ENCODE assay signal across 9 mouse cellular contexts in the genomic region with DNA sequence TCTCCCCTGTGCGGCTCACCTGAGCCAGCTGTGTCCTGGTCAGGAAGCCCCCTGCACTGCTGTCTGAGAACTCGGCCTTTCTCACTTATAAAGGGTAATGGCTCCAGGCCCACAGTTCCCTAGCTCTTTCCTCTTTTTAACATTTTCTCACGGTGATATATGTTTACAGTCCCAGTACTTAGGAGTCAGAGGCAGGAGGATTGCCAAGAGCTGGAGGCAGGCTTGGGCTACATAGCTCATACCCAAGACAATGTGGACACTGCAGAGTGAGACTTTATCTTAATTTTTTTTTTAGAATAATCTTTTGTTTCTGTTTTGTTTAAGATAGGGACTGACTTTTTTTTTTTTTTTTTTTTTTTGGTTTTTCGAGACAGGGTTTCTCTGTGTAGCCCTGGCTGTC. TPM values are rescaled to one million over a fixed set of nuclear protein-coding genes. Genes with fewer than 3 reads are reported as not detected.
A peak's percentile ranks its signal among the peaks of the same experiment; 100 is the strongest.
DNase-seq lines count a peak whose midpoint lies in the region; ATAC-seq lines count a peak whose summit lies in the region.
"Had no signal": no experiment of that assay in that cellular context is flagged by ENCODE, and none has a peak within 500 bp of the region (broad histone marks: within the 10 kb centered on the region; RNA-seq: fewer than 3 reads in every experiment).

No protein-coding gene starts in this region.

- 44% methylated on average over 3 of the region's 4 CpGs for WGBS in kidney, embryonic 15.5 days
- WGBS in embryonic facial prominence, embryonic 11.5 days: 55% methylated on average over 3 of the region's 4 CpGs
- WGBS in hindbrain, embryonic 15.5 days: 54% methylated on average over 3 of the region's 4 CpGs
- 48% methylated on average over 3 of the region's 4 CpGs for WGBS in midbrain, embryonic 15.5 days

- no peak for DNase-seq in kidney, adult 11 months
- DNase-seq in embryonic facial prominence, embryonic 11.5 days (ENCODE audit: low spot score): no peak
- DNase-seq in adrenal gland, postnatal 14 days: no peak
- no peak for DNase-seq in embryo, embryonic 10 days (ENCODE audit: low spot score)
- no peak for DNase-seq in urinary bladder, adult 18-20 months (ENCODE audit: low spot score in 2 of 2)

- peak overlapping the region; percentile 24; the same call in 1 of the 2 replicates for H3K4me2 ChIP-seq in kidney, embryonic 15.5 days
- no peak overlapping the region for H3K4me2 ChIP-seq in embryonic facial prominence, embryonic 11.5 days (ENCODE audit: low read depth, low read length)
- H3K4me2 ChIP-seq in hindbrain, embryonic 15.5 days: peak overlapping the region; percentile 19; the same call in 1 of the 2 replicates
- no peak overlapping the region for H3K4me2 ChIP-seq in midbrain, embryonic 15.5 days

- H3K9ac ChIP-seq in kidney, embryonic 15.5 days: peak overlapping the region; percentile 25; the same call in 1 of the 2 replicates
- peak overlapping the region; percentile 38; the same call in 1 of the 2 replicates for H3K9ac ChIP-seq in embryonic facial prominence, embryonic 11.5 days (replicated peaks; ENCODE audit: low read length)
- no peak overlapping the region for H3K9ac ChIP-seq in hindbrain, embryonic 15.5 days
- H3K9ac ChIP-seq in midbrain, embryonic 15.5 days: no peak overlapping the region

- H3K4me3 ChIP-seq in kidney, embryonic 15.5 days (replicated peaks): no peak overlapping the region
- H3K4me3 ChIP-seq in embryonic facial prominence, embryonic 11.5 days (ENCODE audit: low read depth, low read length): no peak overlapping the region
- no peak overlapping the region for H3K4me3 ChIP-seq in hindbrain, embryonic 15.5 days
- H3K4me3 ChIP-seq in midbrain, embryonic 15.5 days: no peak overlapping the region

- H3K4me1 ChIP-seq in kidney, embryonic 15.5 days: peaks cover 89% of the 10 kb centered on the region
- peaks cover 7% of the 10 kb centered on the region for H3K4me1 ChIP-seq in embryonic facial prominence, embryonic 11.5 days (ENCODE audit: control insufficient read depth, insufficient read depth, low read length)
- peaks cover 32% of the 10 kb centered on the region for H3K4me1 ChIP-seq in hindbrain, embryonic 15.5 days (replicated peaks)
- peaks cover 23% of the 10 kb centered on the region for H3K4me1 ChIP-seq in midbrain, embryonic 15.5 days

- no peak for ATAC-seq in kidney, embryonic 15.5 days (replicated peaks; ENCODE audit: low FRiP score)
- no peak for ATAC-seq in embryonic facial prominence, embryonic 11.5 days (replicated peaks; ENCODE audit: insufficient number of reproducible peaks, low FRiP score, low TSS enrichment, low read depth)
- ATAC-seq in hindbrain, embryonic 15.5 days (ENCODE audit: low FRiP score, low read depth): no peak
- no peak for ATAC-seq in midbrain, embryonic 15.5 days (replicated peaks)

- peaks cover 9% of the 10 kb centered on the region for H3K27me3 ChIP-seq in kidney, embryonic 15.5 days
- peaks cover 11% of the 10 kb centered on the region for H3K27me3 ChIP-seq in embryonic facial prominence, embryonic 11.5 days (ENCODE audit: control insufficient read depth, insufficient read depth, low read length)
- H3K27me3 ChIP-seq in hindbrain, embryonic 15.5 days: peaks cover 15% of the 10 kb centered on the region
- peaks cover 18% of the 10 kb centered on the region for H3K27me3 ChIP-seq in midbrain, embryonic 15.5 days (replicated peaks)

- H3K27ac ChIP-seq in kidney, embryonic 15.5 days: peak overlapping the region; percentile 96
- H3K27ac ChIP-seq in embryonic facial prominence, embryonic 11.5 days (replicated peaks; ENCODE audit: low read depth, low read length): peak overlapping the region; percentile 31; the same call in 1 of the 2 replicates
- peak overlapping the region; percentile 79 for H3K27ac ChIP-seq in hindbrain, embryonic 15.5 days (replicated peaks)
- peak overlapping the region; percentile 76 for H3K27ac ChIP-seq in midbrain, embryonic 15.5 days
- H3K27ac ChIP-seq: macrophage had no signal

- H3K36me3 ChIP-seq in kidney, embryonic 15.5 days: no peaks in the 10 kb centered on the region
- H3K36me3 ChIP-seq in embryonic facial prominence, embryonic 11.5 days (replicated peaks; ENCODE audit: control insufficient read depth, insufficient read depth, low read depth, low read length): no peaks in the 10 kb centered on the region
- no peaks in the 10 kb centered on the region for H3K36me3 ChIP-seq in hindbrain, embryonic 15.5 days
- no peaks in the 10 kb centered on the region for H3K36me3 ChIP-seq in midbrain, embryonic 15.5 days (replicated peaks)

- no peaks in the 10 kb centered on the region for H3K9me3 ChIP-seq in kidney, embryonic 15.5 days (replicated peaks)
- H3K9me3 ChIP-seq in embryonic facial prominence, embryonic 11.5 days (replicated peaks; ENCODE audit: control insufficient read depth, low read length): no peaks in the 10 kb centered on the region
- H3K9me3 ChIP-seq in hindbrain, embryonic 15.5 days: no peaks in the 10 kb centered on the region
- H3K9me3 ChIP-seq in midbrain, embryonic 15.5 days: no peaks in the 10 kb centered on the region

RNA-seq across cellular contexts. Expression of a gene that starts 15.7 kb away (rescaled TPM):
- polyA plus RNA-seq in kidney, embryonic 15.5 days (2015; fragmentation: Nextera tagmentation; extraction: Ambion mirVana): 82.1 and 101 TPM in 2 replicates
- polyA plus RNA-seq in embryonic facial prominence, embryonic 11.5 days (2014; fragmentation: Nextera tagmentation; extraction: Ambion mirVana): 47.0 and 49.6 TPM in 2 replicates
- polyA plus RNA-seq in hindbrain, embryonic 15.5 days (2015; fragmentation: Nextera tagmentation; extraction: Ambion mirVana): 149 and 196 TPM in 2 replicates
- polyA plus RNA-seq in midbrain, embryonic 15.5 days (2015; fragmentation: Nextera tagmentation; extraction: Ambion mirVana): 165 and 173 TPM in 2 replicates
- total RNA-seq in adrenal gland, postnatal 14 days (2021): 121 and 127 TPM in 2 replicates

RNA-seq across cellular contexts. Expression of a gene that starts 24.5 kb away (rescaled TPM):
- 21.4 and 24.6 TPM in 2 replicates for polyA plus RNA-seq in kidney, embryonic 15.5 days (2015; fragmentation: Nextera tagmentation; extraction: Ambion mirVana)
- polyA plus RNA-seq in embryonic facial prominence, embryonic 11.5 days (2014; fragmentation: Nextera tagmentation; extraction: Ambion mirVana): 3.4 and 4.5 TPM in 2 replicates
- polyA plus RNA-seq in hindbrain, embryonic 15.5 days (2015; fragmentation: Nextera tagmentation; extraction: Ambion mirVana): 10.9 and 11.6 TPM in 2 replicates
- 10.5 and 12.2 TPM in 2 replicates for polyA plus RNA-seq in midbrain, embryonic 15.5 days (2015; fragmentation: Nextera tagmentation; extraction: Ambion mirVana)
- total RNA-seq in adrenal gland, postnatal 14 days (2021): 19.9 and 23.6 TPM in 2 replicates

RNA-seq across cellular contexts. Expression of a gene that starts 24.7 kb away (rescaled TPM):
- polyA plus RNA-seq in kidney, embryonic 15.5 days (2015; fragmentation: Nextera tagmentation; extraction: Ambion mirVana): 1.3 and 1.5 TPM in 2 replicates
- polyA plus RNA-seq in embryonic facial prominence, embryonic 11.5 days (2014; fragmentation: Nextera tagmentation; extraction: Ambion mirVana): 0.71 and 1.2 TPM in 2 replicates
- polyA plus RNA-seq in hindbrain, embryonic 15.5 days (2015; fragmentation: Nextera tagmentation; extraction: Ambion mirVana): 1.0 and 1.6 TPM in 2 replicates
- polyA plus RNA-seq in midbrain, embryonic 15.5 days (2015; fragmentation: Nextera tagmentation; extraction: Ambion mirVana): 0.70 and 1.5 TPM in 2 replicates
- 0.74 and 4.0 TPM in 2 replicates for total RNA-seq in adrenal gland, postnatal 14 days (2021)

RNA-seq across cellular contexts. Expression of a gene that starts 28.5 kb away (rescaled TPM):
- polyA plus RNA-seq in kidney, embryonic 15.5 days (2015; fragmentation: Nextera tagmentation; extraction: Ambion mirVana): 4.5 and 5.4 TPM in 2 replicates
- polyA plus RNA-seq in embryonic facial prominence, embryonic 11.5 days (2014; fragmentation: Nextera tagmentation; extraction: Ambion mirVana): 1.2 and 1.8 TPM in 2 replicates
- polyA plus RNA-seq in hindbrain, embryonic 15.5 days (2015; fragmentation: Nextera tagmentation; extraction: Ambion mirVana): 3.0 and 4.0 TPM in 2 replicates
- 2.7 and 3.1 TPM in 2 replicates for polyA plus RNA-seq in midbrain, embryonic 15.5 days (2015; fragmentation: Nextera tagmentation; extraction: Ambion mirVana)
- total RNA-seq in adrenal gland, postnatal 14 days (2021): 8.6 and 10.2 TPM in 2 replicates

RNA-seq across cellular contexts. Expression of a gene that starts 36.2 kb away (rescaled TPM):
- polyA plus RNA-seq in kidney, embryonic 15.5 days (2015; fragmentation: Nextera tagmentation; extraction: Ambion mirVana): 102 and 112 TPM in 2 replicates
- polyA plus RNA-seq in embryonic facial prominence, embryonic 11.5 days (2014; fragmentation: Nextera tagmentation; extraction: Ambion mirVana): 101 and 102 TPM in 2 replicates
- polyA plus RNA-seq in hindbrain, embryonic 15.5 days (2015; fragmentation: Nextera tagmentation; extraction: Ambion mirVana): 86.2 and 89.0 TPM in 2 replicates
- polyA plus RNA-seq in midbrain, embryonic 15.5 days (2015; fragmentation: Nextera tagmentation; extraction: Ambion mirVana): 81.7 and 85.1 TPM in 2 replicates
- total RNA-seq in adrenal gland, postnatal 14 days (2021): 90.7 and 95.0 TPM in 2 replicates

Comparison
In these comparisons a context has a peak if more than half of its experiments do, and no peak if none do; other contexts are left out.
1. H3K27ac ChIP-seq: peak in every context shown above with its lines; median percentile 96 in kidney, embryonic 15.5 days; 79 in hindbrain, embryonic 15.5 days; 76 in midbrain, embryonic 15.5 days; 31 in embryonic facial prominence, embryonic 11.5 days.
2. H3K4me2 ChIP-seq: peak in kidney, embryonic 15.5 days (single experiment) and hindbrain, embryonic 15.5 days (single experiment); none in embryonic facial prominence, embryonic 11.5 days (single experiment) and midbrain, embryonic 15.5 days (single experiment).
3. H3K9ac ChIP-seq: peak in kidney, embryonic 15.5 days (single experiment) and embryonic facial prominence, embryonic 11.5 days (single experiment); none in hindbrain, embryonic 15.5 days (single experiment) and midbrain, embryonic 15.5 days (single experiment).